Mouse (Mus musculus) midbrain, embryonic 12.5 days (tissue): Measurements from ENCODE around the gene Evx2. TPM values are rescaled to one million over a fixed set of nuclear protein-coding genes. Genes with fewer than 3 reads are reported as not detected.

ENCODE experiments used
- ATAC-seq: fragments of 200-750 bp; cut with Nextera tagmentation; 2 replicates; pipeline ENCODE4 v1.8.0; 2017; ENCODE audit warnings: low read depth, moderate TSS enrichment, moderate library complexity; ENCODE audit not compliant: low FRiP score
- H3K27ac ChIP-seq: fragments of 300-500 bp; sonication (generic); replicated peaks from 2 replicates; pipeline ENCODE4 v1.5.1; 2016; ENCODE audit warnings: mild to moderate bottlenecking
- H3K27me3 ChIP-seq: fragments of 300-500 bp; sonication (generic); 2 replicates; pipeline ENCODE4 v1.6.1; 2016; ENCODE audit warnings: mild to moderate bottlenecking
- H3K36me3 ChIP-seq: fragments of 300-500 bp; sonication (generic); 2 replicates; pipeline ENCODE4 v1.6.1; 2016
- H3K4me1 ChIP-seq: fragments of 300-500 bp; sonication (generic); 2 replicates; pipeline ENCODE4 v1.6.1; 2016
- H3K4me2 ChIP-seq: fragments of 300-500 bp; sonication (generic); replicated peaks from 2 replicates; pipeline ENCODE4 v1.6.1; 2016; ENCODE audit warnings: mild to moderate bottlenecking, moderate library complexity
- H3K4me3 ChIP-seq: fragments of 300-500 bp; sonication (generic); 2 replicates; pipeline ENCODE4 v1.5.1; 2016; ENCODE audit warnings: mild to moderate bottlenecking
- H3K9ac ChIP-seq: fragments of 300-500 bp; sonication (generic); replicated peaks from 2 replicates; pipeline ENCODE4 v1.6.1; 2016; ENCODE audit warnings: mild to moderate bottlenecking, moderate library complexity
- H3K9me3 ChIP-seq: fragments of 300-500 bp; sonication (generic); 2 replicates; pipeline ENCODE4 v1.6.1; 2016; ENCODE audit warnings: mild to moderate bottlenecking
- WGBS: fragments of 180-500 bp; shearing (Covaris S2); methylation state at CpG from one replicate; pipeline ENCODE4 v1.1.7; 2016; 5-methylcytosine and 5-hydroxymethylcytosine counted together
- microRNA-seq: library from miRNA; unstranded; fragments of <30 nt; microRNA quantifications from one replicate; pipeline ENCODE4, GENCODE M21; 2017
- polyA plus RNA-seq: library from polyadenylated mRNA; unstranded; fragments of >200 nt; fragmentation: Nextera tagmentation; extraction: Ambion mirVana; gene quantifications from 2 replicates; pipeline ENCODE4 v1.2.1, GENCODE M21; 2016

The Evx2 gene
- polyA plus RNA-seq, 1 experiment from 2014 or later: 1.4 TPM

DNA sequence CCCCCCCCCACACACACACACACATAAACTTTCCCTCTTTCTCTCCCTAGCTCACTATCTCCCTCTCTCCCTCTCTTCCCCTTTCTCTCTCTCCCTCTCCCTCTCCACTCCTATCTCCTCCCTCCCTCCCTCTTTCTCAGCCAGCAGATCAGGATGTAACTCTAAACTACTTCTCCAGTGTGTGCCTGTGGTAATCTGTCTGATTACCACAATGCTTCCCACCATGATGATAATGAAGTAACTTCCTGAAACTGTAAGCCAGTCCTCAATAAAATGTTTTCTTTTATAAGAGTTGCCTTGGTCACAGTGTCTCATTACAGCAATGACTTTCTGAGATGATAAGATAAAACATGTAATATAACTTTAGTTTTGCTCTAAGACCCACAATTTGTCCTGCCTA is 50.0 kb downstream of the Evx2 start:
- Histone ChIP-seq H3K36me3 (no peaks in the 10 kb centered on the region), H3K4me1 (no peaks in the 10 kb centered on the region), H3K9me3 (no peaks in the 10 kb centered on the region), H3K27ac (no peak overlapping the region), H3K9ac (no peak overlapping the region), H3K4me3 (no peak overlapping the region), H3K27me3 (no peaks in the 10 kb centered on the region), H3K4me2 (no peak overlapping the region)
- ATAC-seq: no peak

DNA sequence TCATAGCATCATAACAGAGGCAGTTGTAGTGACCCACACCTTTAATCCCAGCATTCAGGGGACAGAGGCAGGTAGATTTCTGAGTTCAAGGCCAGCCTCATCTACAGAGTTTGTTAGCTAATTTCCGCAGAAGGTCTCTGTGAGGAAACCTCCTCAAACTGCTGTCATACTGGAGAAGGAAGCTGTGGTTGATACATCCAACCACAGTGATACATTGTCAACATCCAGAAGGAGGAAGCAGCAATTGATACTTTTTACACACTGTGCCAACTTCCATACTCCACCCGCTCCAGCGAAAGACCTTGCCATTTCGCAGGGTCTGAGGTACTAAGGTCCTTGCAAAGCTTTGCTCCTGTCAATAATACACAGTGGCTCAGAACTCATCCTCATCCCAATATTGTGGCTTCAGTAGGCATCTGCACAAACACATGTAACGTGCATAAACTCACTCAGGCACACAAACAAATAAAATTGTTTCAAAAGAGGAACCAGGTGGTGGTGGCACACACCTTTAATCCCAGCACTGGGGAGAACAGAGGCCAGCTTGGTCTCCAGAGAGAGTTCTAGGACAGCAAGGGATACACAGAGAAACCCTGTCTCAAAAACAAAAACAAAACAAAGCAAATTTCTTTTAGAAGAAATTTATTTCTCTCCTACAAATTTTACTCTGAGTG is 53.1 kb downstream of the Evx2 start:
- WGBS: 88% methylated on average over 5 of the region's 5 CpGs
- Histone ChIP-seq H3K27me3 (no peaks in the 10 kb centered on the region), H3K36me3 (no peaks in the 10 kb centered on the region), H3K4me1 (no peaks in the 10 kb centered on the region), H3K4me3 (no peak overlapping the region), H3K4me2 (no peak overlapping the region), H3K9me3 (no peaks in the 10 kb centered on the region), H3K27ac (no peak overlapping the region), H3K9ac (no peak overlapping the region)
- no peak for ATAC-seq

DNA sequence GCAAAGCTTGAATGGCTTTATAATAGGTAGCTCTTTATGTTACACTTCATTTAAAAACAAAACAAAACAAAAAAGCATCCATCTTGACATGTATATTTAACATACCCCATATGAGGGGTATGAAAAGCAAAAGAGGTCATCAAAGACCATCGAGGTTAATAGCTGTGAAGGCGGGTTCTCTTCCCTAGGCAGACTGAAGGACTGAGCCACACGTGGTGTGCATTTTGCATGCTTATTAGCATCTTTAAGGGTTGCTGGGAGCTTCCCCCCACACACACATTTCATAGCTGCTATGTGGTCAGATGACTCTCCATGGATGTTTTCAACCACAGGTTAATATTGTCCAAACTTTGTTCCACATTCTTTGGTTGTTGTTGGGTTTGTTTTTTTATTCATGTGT is 55.3 kb downstream of the Evx2 start:
- no peak overlapping the region for H3K9ac ChIP-seq
- no peak for ATAC-seq
- WGBS: 42% methylated on average over 3 of the region's 3 CpGs

More for the DNA sequence above, 55.3 kb downstream of the Evx2 start:
- Histone ChIP-seq H3K27me3 (no peaks in the 10 kb centered on the region), H3K27ac (no peak overlapping the region), H3K9me3 (no peaks in the 10 kb centered on the region), H3K4me1 (no peaks in the 10 kb centered on the region), H3K4me3 (no peak overlapping the region), H3K36me3 (no peaks in the 10 kb centered on the region), H3K4me2 (no peak overlapping the region)

Small RNA genes within 50 kb of the gene (microRNA-seq; reads per million reads assigned to microRNA genes)
- gene Gm44463: not detected

Other genes with a start within 250 kb of the Evx2 start
- gene Lnpk, start 80.1 kb downstream of the Evx2 start, polyA plus RNA-seq: 59.7 and 60.8 TPM in 2 replicates
- 0.21 TPM in 1 of 2 replicates, not detected in the other for gene Hoxd13, start 8.8 kb upstream of the Evx2 start, polyA plus RNA-seq
- not detected in 2 replicates for gene Hoxd12, start 15.5 kb upstream of the Evx2 start, polyA plus RNA-seq
- not detected in 2 replicates for gene Hoxd11, start 20.0 kb upstream of the Evx2 start, polyA plus RNA-seq
- gene Hoxd10, start 32.4 kb upstream of the Evx2 start, polyA plus RNA-seq: not detected in 2 replicates
- gene Hoxd9, start 38.2 kb upstream of the Evx2 start, polyA plus RNA-seq: not detected in 2 replicates
- gene Hoxd8, start 45.1 kb upstream of the Evx2 start, polyA plus RNA-seq: 0.08 and 0.15 TPM in 2 replicates
- gene Hoxd3, start 52.4 kb upstream of the Evx2 start, polyA plus RNA-seq: not detected in 2 replicates
- gene Hoxd4, start 52.4 kb upstream of the Evx2 start, polyA plus RNA-seq: not detected in 2 replicates
- gene Gm28230, start 67.2 kb upstream of the Evx2 start, polyA plus RNA-seq: not detected in 2 replicates
- gene Hoxd1, start 103.4 kb upstream of the Evx2 start, polyA plus RNA-seq: 0.31 and 0.40 TPM in 2 replicates
- gene Mtx2, start 166.2 kb upstream of the Evx2 start, polyA plus RNA-seq: 110 and 118 TPM in 2 replicates